Mouse (Mus musculus) spleen, postnatal 4 days (tissue): ENCODE measurements around the gene Nfya.

Experiments
- DNase-seq, 2 experiments: peaks; one replicate each; pipeline ENCODE4 v3.0.0; 2022; ENCODE audit warnings: low spot score in 2 of 2

Nfya gene

DNA sequence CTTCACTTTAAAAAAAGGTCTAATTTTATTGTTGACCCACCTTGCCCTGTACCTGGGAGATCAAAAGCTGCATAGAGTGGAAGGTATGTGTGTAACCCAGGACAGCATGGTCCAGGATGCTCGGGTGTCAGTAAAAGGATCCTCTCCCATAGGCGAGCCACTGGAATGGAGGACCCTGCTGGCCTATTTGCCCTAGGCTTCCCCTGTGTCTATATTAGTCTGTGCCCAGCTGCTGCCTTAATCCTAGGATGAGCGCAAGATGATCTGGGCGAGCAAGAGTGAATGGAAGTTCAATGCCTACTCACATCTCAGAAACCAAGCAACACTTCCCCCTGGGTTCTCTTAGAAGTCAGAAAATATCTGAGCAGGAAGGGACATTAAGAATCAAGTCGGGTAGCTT, 21.3 kb upstream of the Nfya start:
- no peak for DNase-seq

GRCm38 (mm10) chr17:48430394-48430793, 20.7 kb upstream of the Nfya start:
- DNase-seq, result no peak

GRCm38 (mm10) chr17:48427852-48428530, 18.3 kb upstream of the Nfya start:
- peak; percentile 43 to 76 for DNase-seq

DNA sequence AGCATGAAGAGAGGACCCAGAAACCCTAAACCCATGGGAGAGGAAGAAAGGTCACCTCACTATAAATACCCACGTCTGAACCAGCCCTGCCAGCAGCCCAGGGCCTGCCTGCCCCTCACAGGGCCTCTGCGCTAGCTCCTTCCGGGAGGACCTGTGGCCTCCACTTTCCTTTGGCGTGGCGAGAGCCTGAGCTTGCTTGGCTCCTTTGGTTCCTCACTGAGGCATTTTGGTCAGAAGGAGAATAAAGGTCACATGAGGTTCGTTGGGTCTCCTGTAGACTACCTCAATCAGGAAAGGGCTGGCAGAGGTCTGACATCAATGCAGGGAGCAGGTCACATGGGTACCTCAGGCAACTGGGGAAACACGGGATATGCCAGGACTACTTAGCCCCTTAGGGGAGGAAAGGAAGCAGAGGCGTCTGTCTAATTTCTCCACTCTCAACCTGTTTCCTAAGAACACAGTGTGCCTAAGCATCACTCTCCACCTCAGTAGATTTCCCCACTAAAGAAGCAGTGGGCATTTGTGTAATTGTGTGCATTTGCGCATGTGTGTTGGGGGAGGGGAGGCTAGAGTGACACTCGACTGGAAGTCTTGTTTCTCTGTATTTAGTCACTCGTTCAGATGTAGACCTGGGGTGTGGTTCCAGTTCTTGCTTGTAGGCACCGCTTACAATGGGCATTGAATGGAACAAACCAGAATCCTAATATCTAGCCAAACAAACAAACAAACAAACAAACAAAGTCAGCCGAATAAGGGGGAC, 17.5 kb upstream of the Nfya start:
- DNase-seq, result no peak

DNA sequence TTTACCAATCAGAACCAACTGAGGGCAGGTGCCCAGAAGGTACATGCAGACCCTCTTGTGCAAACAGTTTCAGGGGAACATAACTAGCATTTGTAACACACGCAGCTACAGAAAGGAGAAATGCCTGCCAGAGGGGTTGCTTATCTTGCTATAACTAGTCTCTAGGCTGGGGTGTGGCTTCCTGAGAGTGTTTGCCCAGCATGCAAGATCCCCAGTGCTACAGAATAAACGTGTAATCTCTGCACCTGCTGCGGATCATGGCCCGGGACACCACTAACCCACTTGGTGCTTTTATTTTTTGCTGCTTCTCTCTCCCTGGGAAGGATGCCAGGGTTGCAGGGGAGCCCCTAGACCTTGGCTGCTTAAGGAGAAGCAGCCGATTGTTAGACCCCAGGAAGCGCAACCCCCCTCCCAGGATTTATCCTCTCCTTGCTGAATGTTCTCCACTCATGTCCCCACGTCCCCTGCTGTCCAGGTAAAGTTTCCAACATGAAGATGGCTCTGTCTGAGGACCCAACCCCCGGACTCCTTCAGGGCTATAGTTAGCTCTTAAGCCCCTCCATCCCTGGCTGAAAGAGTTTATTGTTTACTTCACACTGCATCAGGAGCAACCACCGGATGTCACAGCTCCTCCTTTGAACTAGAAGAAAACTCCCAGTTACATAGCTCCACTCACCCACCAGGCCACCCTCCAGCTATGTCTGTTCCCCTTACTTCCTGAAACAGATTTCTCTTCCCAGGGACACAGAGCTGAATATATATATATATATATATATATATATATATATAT, 16.3 kb upstream of the Nfya start:
- DNase-seq, result peak in 1 of 2 experiments; percentile 58

GRCm38 (mm10) chr17:48424237-48424636, 14.5 kb upstream of the Nfya start:
- DNase-seq, result no peak

DNA sequence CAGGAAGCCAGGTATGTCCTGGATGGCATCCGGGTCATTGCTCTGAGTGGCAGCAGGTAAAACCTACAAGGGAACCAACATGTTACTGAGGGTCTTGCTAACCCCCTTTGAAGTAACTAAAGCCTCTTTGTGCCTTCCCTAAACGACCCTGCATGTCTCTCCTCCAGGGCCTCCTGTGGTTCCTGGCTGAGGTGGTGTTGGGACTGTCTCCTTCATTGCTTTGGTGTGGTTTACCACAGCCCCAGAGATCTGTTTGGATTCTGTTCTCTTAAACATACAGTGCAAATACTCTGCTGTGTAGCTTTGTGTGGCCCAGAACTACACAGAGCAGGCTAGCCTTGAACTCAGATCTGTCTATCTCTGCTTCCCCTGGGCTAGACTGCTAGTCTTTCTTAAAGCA, 9.9 kb upstream of the Nfya start:
- DNase-seq, result no peak

DNA sequence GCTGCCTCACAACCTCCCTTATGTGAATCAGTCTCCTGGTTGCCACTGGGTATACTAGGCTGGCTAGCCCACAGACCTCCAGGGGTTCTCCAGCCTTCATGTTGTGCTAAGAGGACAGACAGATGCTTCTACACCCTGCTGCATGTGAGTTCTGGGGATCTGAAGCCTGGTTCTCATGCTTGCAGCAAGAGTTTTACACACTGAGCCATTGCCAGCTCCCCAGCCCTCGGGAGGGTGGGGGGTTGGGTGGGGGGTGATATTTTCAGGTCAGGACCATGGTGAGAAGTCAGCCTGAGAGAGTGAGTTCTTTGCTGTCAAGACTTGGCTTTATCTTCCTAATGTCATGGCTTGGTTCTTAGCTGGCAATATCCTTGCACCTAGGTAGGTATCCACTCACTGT, 9.1 kb upstream of the Nfya start:
- no peak for DNase-seq

- peak in 1 of 2 experiments; percentile 23 for DNase-seq
Observed at GRCm38 (mm10) chr17:48418174-48418573, 8.5 kb upstream of the Nfya start.

- no peak for DNase-seq
Observed at GRCm38 (mm10) chr17:48417521-48417920, 7.8 kb upstream of the Nfya start.

- peak; percentile 66 to 84 for DNase-seq
Observed at GRCm38 (mm10) chr17:48416425-48417195, 6.9 kb upstream of the Nfya start.

- no peak for DNase-seq
Observed at GRCm38 (mm10) chr17:48416011-48416410, 6.3 kb upstream of the Nfya start.

DNA sequence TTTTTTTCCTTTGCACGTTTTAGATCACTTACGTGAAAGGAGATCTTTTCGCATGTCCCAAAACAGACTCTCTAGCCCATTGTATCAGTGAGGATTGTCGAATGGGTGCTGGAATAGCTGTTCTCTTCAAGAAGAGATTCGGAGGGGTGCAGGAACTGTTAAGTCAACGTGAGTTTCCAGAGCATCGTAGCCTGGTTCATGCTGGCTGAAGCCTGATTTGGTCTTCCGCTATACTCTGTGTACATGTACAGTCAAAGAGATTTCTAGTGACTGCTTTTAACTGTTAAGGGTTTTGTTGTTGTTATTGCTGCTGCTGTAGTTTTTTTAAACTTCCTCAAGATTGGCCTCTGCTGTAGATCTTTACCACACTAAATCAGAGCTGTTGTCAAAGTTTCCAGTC, 1.5 kb upstream of the Nfya start:
- no peak for DNase-seq

GRCm38 (mm10) chr17:48410299-48410785, 636 bp upstream of the Nfya start:
- no peak for DNase-seq

GRCm38 (mm10) chr17:48408526-48409291, 997 bp downstream of the Nfya start:
- DNase-seq, result peak; percentile 87 to 94

- DNase-seq, result no peak
Observed at GRCm38 (mm10) chr17:48407910-48408525, 1.7 kb downstream of the Nfya start.

- DNase-seq, result peak; percentile 45 to 70
Observed at GRCm38 (mm10) chr17:48407154-48407553, 2.6 kb downstream of the Nfya start.

DNA sequence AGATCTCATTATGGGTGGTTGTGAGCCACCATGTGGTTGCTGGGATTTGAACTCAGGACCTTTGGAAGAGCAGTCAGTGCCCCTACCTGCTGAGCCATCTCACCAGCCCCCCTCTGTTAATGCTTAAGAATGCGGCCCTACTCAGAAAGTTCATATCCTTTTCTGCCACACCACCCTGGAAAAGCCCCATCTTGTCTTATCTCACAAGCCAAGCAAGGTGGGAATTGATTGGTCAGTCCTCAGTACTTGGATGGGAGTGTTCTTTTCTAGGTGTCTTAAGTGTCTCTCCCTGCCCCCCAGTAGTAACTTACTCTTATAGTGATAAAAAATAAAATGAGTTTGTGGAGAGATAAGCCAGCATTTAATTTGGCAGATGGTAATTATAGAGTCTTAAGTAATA, 5.0 kb downstream of the Nfya start:
- no peak for DNase-seq

- DNase-seq, result no peak
Observed at GRCm38 (mm10) chr17:48403848-48404247, 5.9 kb downstream of the Nfya start.

GRCm38 (mm10) chr17:48402751-48403150, 7.0 kb downstream of the Nfya start:
- DNase-seq, result no peak
